Mouse (Mus musculus) common myeloid progenitor, adult 5-6 weeks (primary cell): ENCODE data around the gene Slc38a11. TPM values are rescaled to one million over a fixed set of nuclear protein-coding genes. Genes with fewer than 3 reads are reported as not detected.

Experiments used
- ATAC-seq: replicated peaks from 2 replicates; pipeline ENCODE4 v1.8.0; 2016; ENCODE audit warnings: low read depth, mild to moderate bottlenecking, moderate TSS enrichment, inconsistent platforms; ENCODE audit not compliant: poor library complexity, severe bottlenecking
- total RNA-seq: library from RNA; stranded (forward); fragments of 200-1000, 187-1606 nt; gene quantifications from 2 replicates; pipeline ENCODE4 v1.2.3, GENCODE M21; 2017

Gene Slc38a11
- total RNA-seq, 1 experiment from 2014 or later: 0.05 TPM

GRCm38 (mm10) chr2:65334091-65334490 lies 29.7 kb downstream of the Slc38a11 start:
- ATAC-seq: no peak

DNA sequence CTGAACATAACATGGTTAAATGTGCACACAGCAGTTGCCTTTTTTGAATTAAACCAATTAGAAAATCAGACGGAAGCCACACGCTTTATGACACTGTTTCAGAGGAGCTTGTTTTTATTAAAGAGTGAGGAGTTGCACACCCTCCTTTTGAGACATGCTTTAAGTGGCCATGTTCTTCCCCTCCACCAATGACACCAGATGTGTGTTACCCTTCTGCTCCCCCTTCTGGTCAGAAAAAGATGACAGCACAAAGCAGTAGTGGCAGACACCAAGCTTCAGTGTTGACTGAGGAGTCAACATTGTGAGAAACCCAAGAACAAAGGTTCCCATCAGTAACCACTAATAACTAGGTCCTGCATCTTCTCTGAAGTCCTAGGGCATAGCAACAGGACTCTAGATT lies 32.5 kb downstream of the Slc38a11 start:
- ATAC-seq: peak; percentile 95

GRCm38 (mm10) chr2:65321998-65322754 lies 41.7 kb downstream of the Slc38a11 start:
- ATAC-seq: no peak

GRCm38 (mm10) chr2:65320975-65321374 lies 42.9 kb downstream of the Slc38a11 start:
- no peak for ATAC-seq

DNA sequence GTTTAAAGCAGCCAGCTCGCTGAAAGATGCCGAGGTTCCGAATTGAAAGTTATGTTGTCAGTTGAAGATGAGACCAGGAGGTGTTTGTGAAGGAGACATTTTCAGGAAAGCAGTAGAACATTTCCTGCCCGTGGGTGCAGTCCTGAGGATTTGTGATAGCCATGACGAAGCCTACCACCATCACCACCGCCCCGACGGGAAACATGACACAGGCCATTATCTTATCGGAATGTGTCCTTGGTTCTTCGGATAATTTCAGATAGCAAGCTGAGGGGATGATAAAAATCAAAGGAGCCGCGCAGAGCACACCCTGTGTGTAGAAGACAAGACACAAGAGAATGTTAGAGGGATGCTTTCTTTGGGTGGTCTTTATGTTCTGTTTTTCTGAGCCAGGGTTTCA lies 47.1 kb downstream of the Slc38a11 start:
- no peak for ATAC-seq

DNA sequence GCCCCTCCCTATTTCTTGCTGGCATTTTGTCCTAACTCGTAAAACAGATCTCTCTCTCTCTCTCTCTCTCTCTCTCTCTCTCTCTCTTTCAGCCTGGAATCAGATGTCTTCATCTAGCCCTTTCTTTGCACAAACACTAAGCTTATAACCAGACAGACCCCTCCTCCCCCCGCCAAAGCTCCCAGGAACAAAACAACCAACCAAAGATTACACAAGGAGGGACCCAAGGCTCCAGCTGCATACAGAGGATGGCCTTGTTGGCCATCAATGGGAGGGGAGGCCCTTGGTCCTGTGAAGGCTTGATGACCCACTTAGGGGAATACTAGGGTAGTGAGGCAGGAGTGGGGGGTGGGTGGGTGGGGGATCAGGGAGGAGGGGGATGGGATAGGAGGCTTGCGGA lies 52.6 kb downstream of the Slc38a11 start:
- ATAC-seq: no peak

DNA sequence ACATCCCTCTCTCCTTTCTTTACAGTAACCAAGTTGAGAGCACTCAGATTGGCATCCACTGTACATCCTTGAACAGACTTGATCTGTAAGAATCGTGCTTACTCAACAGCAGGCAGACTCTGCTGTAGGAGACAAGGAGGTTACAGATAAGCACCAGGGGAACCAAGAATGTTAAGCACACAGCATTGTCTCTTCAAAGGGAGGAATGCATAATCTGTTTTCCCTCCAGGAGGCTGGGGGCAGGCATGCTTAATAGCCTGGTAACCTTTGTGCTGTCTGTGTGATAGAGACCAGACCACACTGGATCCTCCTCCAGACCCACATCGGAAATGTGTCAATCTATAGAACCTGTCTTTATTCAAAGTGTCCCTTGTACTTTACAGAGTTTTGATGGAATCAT lies 67.3 kb downstream of the Slc38a11 start:
- no peak for ATAC-seq

DNA sequence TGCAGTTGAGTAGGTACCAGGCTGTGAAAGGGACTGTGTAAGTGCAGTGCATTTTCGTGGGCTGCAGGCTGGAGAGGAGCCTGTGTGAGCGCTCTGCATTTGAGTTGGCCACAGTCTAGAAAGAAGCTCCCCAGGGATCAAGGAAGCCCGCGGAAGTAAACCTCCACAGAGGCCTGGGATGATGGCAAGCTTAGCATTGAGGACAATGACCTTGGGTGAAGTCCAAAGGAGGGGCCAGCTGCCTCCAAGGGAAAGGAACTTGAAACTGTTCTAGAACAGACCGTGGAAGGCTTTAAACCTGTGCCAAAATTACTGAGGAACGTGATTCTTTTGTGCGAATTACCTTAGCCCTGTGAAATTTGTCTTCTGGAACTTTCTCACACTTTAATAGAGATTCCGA lies 69.7 kb downstream of the Slc38a11 start:
- no peak for ATAC-seq

DNA sequence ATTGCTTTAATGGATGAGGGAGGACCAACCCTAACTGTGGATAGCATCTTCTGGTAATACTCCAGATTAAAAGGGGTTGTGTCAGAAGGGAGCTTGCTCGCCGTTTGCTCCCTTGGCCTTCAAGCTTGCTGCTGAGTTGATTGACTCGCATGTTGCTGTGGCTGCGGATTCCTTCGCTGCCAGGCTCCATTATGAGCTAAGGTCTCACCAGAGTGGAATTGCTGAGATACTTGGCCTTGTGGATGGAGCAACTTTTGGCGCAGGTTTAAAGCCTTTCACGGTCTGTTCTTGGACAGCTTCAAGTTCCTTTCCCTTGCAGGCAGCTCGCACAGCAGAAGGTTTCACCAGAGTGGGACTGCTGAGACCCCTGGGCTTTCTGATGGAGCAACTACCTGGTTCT lies 70.4 kb downstream of the Slc38a11 start:
- no peak for ATAC-seq

GRCm38 (mm10) chr2:65289721-65290120 lies 74.1 kb downstream of the Slc38a11 start:
- ATAC-seq: no peak

- ATAC-seq: no peak
Observed at GRCm38 (mm10) chr2:65288696-65289095, 75.1 kb downstream of the Slc38a11 start.

GRCm38 (mm10) chr2:65285380-65285779 lies 78.5 kb downstream of the Slc38a11 start:
- peak; percentile 50 for ATAC-seq

GRCm38 (mm10) chr2:65282979-65283378 lies 80.9 kb downstream of the Slc38a11 start:
- ATAC-seq: peak; percentile 85

DNA sequence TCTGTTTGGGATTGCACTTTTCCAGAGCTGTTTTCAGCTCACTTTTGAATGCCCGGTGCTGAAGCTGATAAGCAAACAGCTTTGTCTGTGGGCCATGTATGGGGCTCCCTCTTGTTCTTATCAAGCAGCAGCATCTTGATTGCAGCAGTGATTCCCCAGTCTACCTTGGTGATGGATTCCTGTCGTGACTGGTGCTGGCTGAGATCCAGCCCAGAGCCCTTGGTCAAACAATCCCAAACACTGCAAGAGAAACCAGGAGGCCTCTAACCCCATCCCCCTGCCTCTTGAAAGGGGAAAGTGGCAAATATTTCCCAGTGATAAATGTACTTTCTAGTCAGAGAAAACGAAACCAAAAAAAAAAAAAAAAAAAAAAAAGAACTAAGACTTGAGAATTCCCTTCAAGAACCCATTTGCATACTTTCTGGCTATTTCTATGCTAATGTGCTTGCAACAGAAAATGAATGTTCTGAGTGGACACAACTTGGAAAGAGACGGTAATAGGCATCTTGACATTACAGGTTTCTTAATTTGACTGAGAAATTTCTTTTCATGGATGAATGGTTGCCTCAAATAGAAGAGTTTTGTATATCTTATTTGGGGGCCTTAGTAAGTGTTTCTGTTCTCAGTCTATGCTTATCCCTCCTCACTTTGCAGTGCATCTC lies 84.7 kb downstream of the Slc38a11 start:
- no peak for ATAC-seq

DNA sequence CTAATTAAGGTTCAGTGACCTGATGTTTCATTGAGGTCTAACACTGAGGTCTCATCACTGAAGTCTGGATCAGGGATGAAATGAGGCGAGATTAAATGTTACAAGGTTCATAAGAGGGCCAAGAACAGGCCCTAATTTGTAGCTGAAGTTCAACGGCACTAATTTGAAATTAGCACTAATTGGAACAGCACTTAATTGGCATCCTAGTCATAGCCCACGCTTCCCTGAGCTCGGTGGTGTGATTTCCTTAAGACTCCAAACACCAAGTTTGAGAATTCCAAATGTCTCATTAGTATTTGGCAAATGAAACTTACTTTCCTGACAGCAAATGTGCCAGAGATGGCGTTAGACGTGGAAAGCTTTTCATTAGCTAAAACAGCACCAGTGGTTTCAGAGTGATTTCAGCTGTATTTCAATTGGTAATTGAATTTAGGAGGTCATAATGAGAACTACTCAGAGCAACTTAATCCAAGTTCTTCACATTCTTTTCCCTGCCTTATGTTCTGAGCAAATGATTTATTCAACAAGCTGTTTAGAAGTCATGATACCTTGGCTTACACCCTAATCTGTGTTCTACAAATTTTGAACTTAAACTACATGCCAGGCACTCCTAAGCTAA lies 88.3 kb downstream of the Slc38a11 start:
- ATAC-seq: no peak

- no peak for ATAC-seq
Observed at GRCm38 (mm10) chr2:65273910-65274309, 89.9 kb downstream of the Slc38a11 start.

DNA sequence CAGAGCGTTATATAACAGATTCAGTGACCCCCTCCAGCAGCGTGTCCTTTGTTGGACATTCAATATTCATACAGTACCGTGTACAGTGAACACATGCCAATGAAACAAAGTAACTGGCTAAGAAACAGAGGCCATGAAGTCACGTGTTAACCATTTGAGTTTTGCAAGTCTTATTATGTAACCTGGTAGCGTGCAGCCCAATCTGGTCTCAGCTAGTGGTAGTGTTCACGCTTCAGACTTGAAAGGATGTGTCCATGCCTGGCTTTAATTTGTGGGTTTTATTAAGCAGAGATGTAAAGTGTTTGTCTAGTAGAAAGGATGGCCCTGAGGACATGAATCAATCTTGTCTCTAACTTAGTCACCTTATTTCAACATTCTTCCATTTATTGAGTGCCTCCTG lies 95.1 kb downstream of the Slc38a11 start:
- ATAC-seq: no peak

- ATAC-seq: no peak
Observed at GRCm38 (mm10) chr2:65267834-65268233, 96.0 kb downstream of the Slc38a11 start.

GRCm38 (mm10) chr2:65266576-65267299 lies 97.1 kb downstream of the Slc38a11 start:
- ATAC-seq: no peak
